Mouse (Mus musculus) CD8-positive naive resting alpha-beta T cell, adult 2 months (primary cell): Measurements from ENCODE around the gene Igfbp7.

Source experiments
- DNase-seq, 2 experiments: peaks; one replicate each; pipeline ENCODE4 v3.0.0; 2022; ENCODE audit warnings: low read depth in 2 of 2, low spot score in 2 of 2

Gene Igfbp7

GRCm38 (mm10) chr5:77405455-77406057 is 2.3 kb downstream of the Igfbp7 start:
- DNase-seq, result no peak

- DNase-seq, result no peak
These were observed 2.9 kb downstream of the Igfbp7 start for GRCm38 (mm10) chr5:77404941-77405340.

GRCm38 (mm10) chr5:77402901-77403300 is 4.9 kb downstream of the Igfbp7 start:
- no peak for DNase-seq

DNA sequence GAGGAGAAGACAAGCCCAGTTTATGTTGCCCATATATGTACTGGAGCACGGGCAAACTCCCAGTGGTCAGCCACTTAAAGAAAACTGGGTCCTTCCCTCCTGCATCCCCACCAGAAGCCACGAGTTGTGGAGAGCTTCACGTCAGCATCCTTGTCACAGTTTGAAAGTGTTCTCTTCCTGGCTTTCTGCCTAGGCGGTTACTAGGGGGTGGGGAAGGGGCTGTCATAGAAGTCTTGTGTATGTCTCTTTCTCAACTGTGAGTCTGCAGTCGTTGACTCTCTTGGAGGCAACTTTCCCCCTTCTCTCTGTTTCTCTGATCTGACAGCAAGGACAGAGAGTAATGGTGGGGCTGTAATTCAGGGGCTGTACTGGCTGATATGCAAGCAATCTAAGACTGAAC is 5.7 kb downstream of the Igfbp7 start:
- DNase-seq, result no peak

DNA sequence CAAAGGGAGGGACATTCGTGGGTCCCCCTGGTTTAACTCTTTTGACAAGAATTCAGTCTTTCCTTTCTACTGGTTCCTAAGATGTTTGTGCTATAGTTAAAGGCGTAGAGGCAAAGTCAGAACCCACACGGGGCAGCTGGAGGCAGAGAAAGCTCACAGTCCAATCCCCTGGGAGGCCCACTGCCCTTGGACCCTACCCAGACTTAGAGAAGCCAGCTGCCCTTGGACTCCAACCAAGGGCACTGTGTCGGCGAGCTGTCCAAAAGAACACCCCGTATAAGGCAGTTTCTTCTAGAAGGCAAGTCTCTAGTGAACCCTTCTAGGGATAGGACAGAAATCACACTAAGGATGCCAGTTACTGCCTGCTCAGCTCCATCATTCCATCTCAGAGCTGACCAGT is 7.0 kb downstream of the Igfbp7 start:
- DNase-seq, result no peak

GRCm38 (mm10) chr5:77400151-77400550 is 7.7 kb downstream of the Igfbp7 start:
- no peak for DNase-seq

GRCm38 (mm10) chr5:77399076-77399475 is 8.8 kb downstream of the Igfbp7 start:
- DNase-seq, result no peak

GRCm38 (mm10) chr5:77398285-77399057 is 9.4 kb downstream of the Igfbp7 start:
- no peak for DNase-seq

GRCm38 (mm10) chr5:77393990-77394618 is 13.7 kb downstream of the Igfbp7 start:
- DNase-seq, result no peak

DNA sequence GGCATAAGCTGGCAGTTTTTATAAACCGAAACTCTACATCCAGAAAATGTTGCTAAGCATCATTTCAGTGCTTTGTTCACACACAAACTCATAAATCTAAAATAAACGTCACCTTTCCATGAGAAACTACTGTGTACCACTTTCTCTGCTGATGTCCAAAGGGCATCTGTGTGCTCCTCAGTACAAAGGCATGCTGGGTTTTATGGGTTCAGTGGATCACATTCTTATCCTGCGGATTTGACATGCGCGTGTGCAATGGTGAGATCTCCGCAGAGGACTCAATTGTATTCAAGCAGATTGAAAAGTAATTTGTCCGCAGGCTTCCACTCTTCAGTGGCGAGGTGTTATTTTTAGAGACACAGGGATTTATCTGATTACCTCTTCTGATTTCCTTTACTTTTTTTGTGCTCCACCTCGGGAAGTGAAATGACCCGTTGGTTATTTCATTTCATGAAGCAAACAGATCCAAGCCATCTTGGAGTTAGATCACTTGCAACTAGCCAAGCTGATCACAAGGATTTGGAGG is 14.7 kb downstream of the Igfbp7 start:
- DNase-seq, result no peak

GRCm38 (mm10) chr5:77390272-77390671 is 17.6 kb downstream of the Igfbp7 start:
- DNase-seq, result no peak

- DNase-seq, result no peak
These were observed 19.5 kb downstream of the Igfbp7 start for GRCm38 (mm10) chr5:77388359-77388758.

DNA sequence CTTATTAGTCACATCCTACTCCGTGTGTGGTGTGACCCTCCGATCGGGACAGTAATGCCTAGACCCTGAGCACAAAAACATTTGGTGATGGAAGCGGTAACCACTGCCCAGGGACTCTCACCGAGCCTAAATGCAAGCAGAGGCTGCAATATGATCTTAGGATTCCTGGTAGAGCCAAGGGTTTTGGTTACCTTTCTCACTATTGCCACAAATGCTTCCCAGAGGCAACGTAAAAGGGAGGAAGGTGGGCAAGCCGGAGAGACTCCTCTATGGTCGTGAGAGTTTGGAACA is 20.5 kb downstream of the Igfbp7 start:
- DNase-seq, result no peak

DNA sequence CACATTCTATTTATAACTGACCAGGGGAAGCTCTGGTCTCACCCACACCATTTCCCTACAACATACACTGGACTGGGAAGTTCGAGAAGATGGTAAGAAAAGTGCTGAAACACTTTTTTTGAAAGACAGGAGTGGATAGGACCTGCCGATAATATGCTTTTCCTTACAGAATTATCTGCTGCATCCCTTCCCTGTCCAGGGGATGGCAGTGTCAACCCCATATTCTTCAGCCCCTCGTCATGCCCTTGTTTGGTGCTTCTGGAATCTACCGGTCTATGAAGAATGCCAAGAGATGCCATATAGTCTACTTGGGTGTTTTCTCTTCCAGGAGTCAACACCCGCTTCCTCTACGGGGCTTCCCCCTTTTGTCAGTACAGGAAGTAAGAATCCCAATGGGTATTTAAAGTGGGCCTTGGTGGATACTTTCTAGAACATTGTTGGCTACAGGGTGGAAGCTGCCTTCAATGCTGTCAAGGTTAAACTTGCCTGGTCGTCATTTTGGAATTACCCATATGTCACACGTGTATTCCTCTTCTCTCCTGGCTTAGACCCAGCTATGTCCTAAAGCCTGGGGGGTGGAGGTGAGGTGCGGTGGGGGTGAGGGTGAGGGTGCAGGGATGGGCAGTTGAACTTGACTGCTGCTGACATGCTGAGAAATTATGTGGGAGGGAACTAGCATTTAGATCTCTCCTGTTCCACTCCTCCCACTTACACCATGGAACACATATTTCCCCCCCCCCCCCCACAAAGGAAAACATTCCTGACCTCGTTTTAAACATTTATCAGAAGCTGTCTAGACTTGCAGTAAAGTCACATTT is 21.0 kb downstream of the Igfbp7 start:
- no peak for DNase-seq

GRCm38 (mm10) chr5:77385900-77386595 is 21.8 kb downstream of the Igfbp7 start:
- no peak for DNase-seq

DNA sequence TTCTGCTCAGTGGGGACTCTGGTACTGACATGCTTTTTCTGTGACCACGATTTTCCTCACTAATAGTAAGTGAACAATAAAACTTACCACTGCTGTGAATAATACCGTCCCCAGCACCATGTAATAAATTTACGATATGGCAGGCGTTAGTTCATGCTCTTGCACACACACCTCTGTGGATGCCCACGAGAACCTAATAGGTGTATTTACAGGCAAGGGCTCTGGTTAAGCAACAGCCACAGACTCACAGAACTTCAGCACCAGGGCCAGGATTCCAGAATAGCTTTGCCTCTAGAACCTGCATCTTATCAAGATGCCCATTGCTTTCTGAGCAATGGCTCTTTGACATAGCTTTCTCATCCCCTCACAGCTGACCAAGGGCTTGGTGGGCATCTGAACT is 22.6 kb downstream of the Igfbp7 start:
- no peak for DNase-seq

DNA sequence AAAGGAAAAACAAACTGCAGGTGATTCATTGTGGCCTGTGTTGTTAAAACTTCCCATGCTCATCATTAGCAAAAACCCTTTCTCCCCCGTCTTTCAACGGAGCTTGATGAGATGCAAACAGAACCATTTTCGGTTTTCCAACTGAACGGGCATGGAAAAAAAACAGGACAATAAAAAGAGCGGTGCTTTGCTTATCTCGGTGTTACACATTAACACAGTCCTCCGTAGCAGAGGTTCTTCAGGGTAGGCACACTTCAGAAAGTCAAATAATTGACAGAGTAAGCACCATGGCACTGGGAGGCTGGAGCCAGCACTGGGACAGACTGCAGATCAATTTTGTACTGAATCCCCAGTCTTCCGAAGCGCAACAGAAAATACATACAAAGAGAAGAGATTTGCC is 23.1 kb downstream of the Igfbp7 start:
- no peak for DNase-seq

- no peak for DNase-seq
These were observed 23.9 kb downstream of the Igfbp7 start for GRCm38 (mm10) chr5:77383799-77384554.

DNA sequence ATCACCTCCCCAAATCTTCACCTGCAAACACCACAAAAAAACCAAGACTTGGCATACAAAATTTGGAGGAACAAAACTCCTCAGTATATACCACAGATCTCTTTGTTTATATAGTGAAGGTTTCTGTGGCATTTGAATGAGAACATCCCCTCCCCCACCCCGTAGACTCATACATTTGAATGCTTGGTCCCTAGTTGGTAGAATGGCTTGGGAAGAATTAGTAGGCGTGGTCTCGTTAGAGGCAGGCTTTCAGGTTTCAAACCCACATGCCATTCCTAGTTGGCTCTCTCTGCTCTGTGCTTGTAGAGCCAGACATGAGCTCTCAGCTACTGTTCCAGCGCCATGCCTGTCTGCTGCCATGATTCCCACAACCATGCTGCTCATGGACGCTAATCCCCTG is 26.2 kb downstream of the Igfbp7 start:
- no peak for DNase-seq

DNA sequence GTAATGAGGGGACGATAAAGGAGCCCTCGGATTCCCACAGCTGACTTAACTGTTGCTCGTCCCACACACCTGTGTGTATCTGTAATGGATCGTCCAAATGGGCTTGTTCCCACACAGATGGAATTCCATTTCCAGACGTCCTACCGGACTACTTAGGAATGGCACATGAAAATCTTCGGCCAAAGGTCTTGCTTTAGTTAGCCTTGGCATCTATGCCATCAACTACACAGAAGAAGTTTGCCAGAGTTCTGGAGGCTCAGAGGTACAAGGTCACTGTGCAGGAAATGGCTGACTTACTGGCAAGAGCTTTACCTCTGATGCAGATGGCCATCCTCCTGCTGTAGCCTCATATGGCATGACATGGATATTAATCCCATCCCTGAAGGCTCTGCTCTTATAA is 26.6 kb downstream of the Igfbp7 start:
- DNase-seq, result no peak
